Mouse (Mus musculus) stomach, embryonic 15.5 days (tissue): Measurements from ENCODE around the gene Angptl8. TPM values are rescaled to one million over a fixed set of nuclear protein-coding genes. Genes with fewer than 3 reads are reported as not detected.

Experiments
- ATAC-seq: fragments of 200-750 bp; cut with Nextera tagmentation; 2 replicates; pipeline ENCODE4 v1.8.0; 2017; ENCODE audit warnings: low read depth, moderate number of reproducible peaks, moderate TSS enrichment; ENCODE audit not compliant: insufficient read depth, low FRiP score
- H3K27ac ChIP-seq: fragments of 300-500 bp; sonication (generic); 2 replicates; pipeline ENCODE4 v1.5.1; 2015; ENCODE audit warnings: mild to moderate bottlenecking, inconsistent platforms
- H3K27me3 ChIP-seq: fragments of 300-500 bp; sonication (generic); replicated peaks from 2 replicates; pipeline ENCODE4 v1.6.1; 2015; ENCODE audit warnings: inconsistent platforms
- H3K36me3 ChIP-seq: fragments of 300-500 bp; sonication (generic); 2 replicates; pipeline ENCODE4 v1.6.1; 2015; ENCODE audit warnings: inconsistent platforms
- H3K4me1 ChIP-seq: fragments of 300-500 bp; sonication (generic); 2 replicates; pipeline ENCODE4 v1.6.1; 2015; ENCODE audit warnings: inconsistent platforms
- H3K4me2 ChIP-seq: fragments of 300-500 bp; sonication (generic); 2 replicates; pipeline ENCODE4 v1.6.1; 2015; ENCODE audit warnings: mild to moderate bottlenecking, inconsistent platforms
- H3K4me3 ChIP-seq: fragments of 300-500 bp; sonication (generic); replicated peaks from 2 replicates; pipeline ENCODE4 v1.5.1; 2015; ENCODE audit warnings: inconsistent platforms
- H3K9ac ChIP-seq: fragments of 300-500 bp; sonication (generic); 2 replicates; pipeline ENCODE4 v1.6.1; 2015; ENCODE audit warnings: inconsistent platforms
- H3K9me3 ChIP-seq: fragments of 300-500 bp; sonication (generic); 2 replicates; pipeline ENCODE4 v1.6.1; 2016; ENCODE audit warnings: inconsistent platforms
- WGBS: fragments of 180-500 bp; shearing (Covaris S2); methylation state at CpG from one replicate; pipeline ENCODE4 v1.1.7; 2015; 5-methylcytosine and 5-hydroxymethylcytosine counted together
- polyA plus RNA-seq: library from polyadenylated mRNA; unstranded; fragments of >200 nt; fragmentation: Nextera tagmentation; extraction: Ambion mirVana; gene quantifications from 2 replicates; pipeline ENCODE4 v1.2.1, GENCODE M21; 2015

The Angptl8 gene
- polyA plus RNA-seq, 1 experiment from 2014 or later: 8.1 TPM

DNA sequence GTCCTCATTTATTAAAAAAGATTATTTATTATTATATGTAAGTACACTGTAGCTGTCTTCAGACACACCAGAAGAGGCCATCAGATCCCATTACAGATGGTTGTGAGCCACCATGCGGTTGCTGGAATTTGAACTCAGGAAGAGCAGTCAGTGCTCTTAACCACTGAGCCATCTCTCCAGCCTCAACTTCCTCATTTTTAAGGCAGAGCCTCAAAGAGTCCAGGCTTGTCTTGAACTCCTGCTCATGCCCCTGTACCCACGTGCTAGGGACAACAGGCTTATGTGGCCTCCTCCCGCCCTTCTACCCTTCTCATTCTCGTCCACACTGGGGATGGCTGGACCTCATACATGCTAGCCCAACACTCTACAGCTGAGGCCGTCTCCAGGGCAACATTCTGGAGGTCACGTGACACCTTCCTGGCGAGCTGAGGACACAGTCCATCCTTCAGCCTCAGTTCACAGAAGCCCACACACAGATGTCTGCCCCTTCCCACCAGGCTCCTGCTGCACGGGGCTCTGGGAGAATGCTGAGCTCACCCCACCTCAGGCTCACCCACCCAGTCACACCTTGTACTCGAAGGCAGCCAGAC is 18.5 kb upstream of the Angptl8 start:
- H3K9me3 ChIP-seq: no peaks in the 10 kb centered on the region
- no peak overlapping the region for H3K4me2 ChIP-seq
- no peaks in the 10 kb centered on the region for H3K27me3 ChIP-seq
- H3K9ac ChIP-seq: no peak overlapping the region
- ATAC-seq: no peak
- WGBS: 64% methylated on average over 9 of the region's 9 CpGs
- no peak overlapping the region for H3K27ac ChIP-seq
- no peak overlapping the region for H3K4me3 ChIP-seq
- H3K4me1 ChIP-seq: no peaks in the 10 kb centered on the region
- peaks cover 52% of the 10 kb centered on the region for H3K36me3 ChIP-seq

DNA sequence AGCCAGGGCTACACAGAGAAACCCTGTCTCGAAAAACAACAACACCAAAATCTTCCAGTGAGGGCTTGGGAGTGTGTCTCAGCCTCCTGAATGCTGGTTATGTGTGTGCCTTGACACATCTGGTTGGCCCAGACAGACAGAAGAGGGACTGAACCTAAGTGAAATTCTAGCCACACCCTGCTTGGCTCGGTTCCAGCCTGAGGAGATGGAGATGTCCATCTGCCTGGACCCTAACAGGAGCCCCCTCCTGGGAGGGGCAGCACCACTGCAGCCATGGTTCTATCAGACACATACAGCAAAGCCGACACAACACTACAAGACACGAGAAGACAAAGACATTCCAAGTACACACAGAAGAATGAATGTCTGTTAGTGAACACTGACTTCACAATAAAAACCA is 17.2 kb upstream of the Angptl8 start:
- H3K4me1 ChIP-seq: no peaks in the 10 kb centered on the region
- no peak overlapping the region for H3K9ac ChIP-seq
- no peaks in the 10 kb centered on the region for H3K9me3 ChIP-seq
- H3K4me3 ChIP-seq: no peak overlapping the region
- peaks cover 49% of the 10 kb centered on the region for H3K36me3 ChIP-seq
- no peaks in the 10 kb centered on the region for H3K27me3 ChIP-seq
- H3K4me2 ChIP-seq: no peak overlapping the region
- 77% methylated on average over 4 of the region's 4 CpGs for WGBS
- no peak for ATAC-seq
- no peak overlapping the region for H3K27ac ChIP-seq

DNA sequence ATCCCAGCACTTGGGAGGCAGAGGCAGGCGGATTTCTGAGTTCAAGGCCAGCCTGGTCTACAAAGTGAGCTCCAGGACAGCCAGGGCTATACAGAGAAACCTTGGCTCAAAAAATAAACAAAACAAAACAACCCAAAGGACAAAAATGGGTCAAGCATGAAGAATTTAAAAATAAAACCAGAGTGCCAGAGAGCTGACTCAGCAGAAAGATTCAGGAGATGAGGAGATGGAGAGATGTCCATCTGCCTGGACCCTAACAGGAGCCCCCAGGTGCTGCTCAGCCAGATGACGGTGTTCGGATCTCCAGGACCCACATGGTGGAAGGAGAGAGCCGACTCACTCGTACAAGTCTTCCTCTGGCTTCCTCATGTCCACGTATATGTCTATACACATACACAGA is 16.7 kb upstream of the Angptl8 start:
- H3K27me3 ChIP-seq: no peaks in the 10 kb centered on the region
- H3K4me3 ChIP-seq: no peak overlapping the region
- H3K36me3 ChIP-seq: peaks cover 46% of the 10 kb centered on the region
- no peak for ATAC-seq
- no peak overlapping the region for H3K4me2 ChIP-seq
- H3K9me3 ChIP-seq: no peaks in the 10 kb centered on the region
- H3K27ac ChIP-seq: no peak overlapping the region
- H3K4me1 ChIP-seq: no peaks in the 10 kb centered on the region
- no peak overlapping the region for H3K9ac ChIP-seq
- WGBS: 92% methylated on average over 6 of the region's 6 CpGs

DNA sequence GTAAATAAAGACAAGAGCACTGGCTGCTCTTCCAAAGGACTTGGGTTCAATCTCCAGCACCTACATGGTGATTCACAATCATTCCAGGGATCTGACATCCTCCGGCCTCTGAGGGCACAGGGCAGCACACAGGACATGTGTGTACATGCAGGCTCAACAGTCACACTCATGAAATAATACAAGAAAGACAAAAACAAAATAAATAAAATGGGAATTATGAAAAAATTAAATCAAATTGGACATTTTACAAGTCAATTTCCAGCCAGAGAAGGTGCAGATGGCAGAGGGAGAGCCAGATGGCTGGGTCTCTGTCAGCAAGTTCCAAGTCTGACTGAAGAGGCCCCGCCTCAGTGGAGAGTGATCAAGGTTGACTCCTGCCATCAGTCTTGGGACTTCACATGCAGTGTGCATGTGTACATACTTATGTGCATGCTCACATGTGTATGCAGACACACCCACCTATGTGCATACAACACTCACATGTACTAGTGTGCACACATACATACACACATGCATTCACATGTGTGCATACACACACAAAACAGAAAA is 16.1 kb upstream of the Angptl8 start:
- H3K9me3 ChIP-seq: no peaks in the 10 kb centered on the region
- H3K9ac ChIP-seq: no peak overlapping the region
- no peaks in the 10 kb centered on the region for H3K4me1 ChIP-seq
- H3K36me3 ChIP-seq: peaks cover 45% of the 10 kb centered on the region
- H3K4me3 ChIP-seq: no peak overlapping the region
- no peak overlapping the region for H3K27ac ChIP-seq
- WGBS: 91% methylated on average over 2 of the region's 2 CpGs
- no peak for ATAC-seq
- no peaks in the 10 kb centered on the region for H3K27me3 ChIP-seq
- H3K4me2 ChIP-seq: no peak overlapping the region

DNA sequence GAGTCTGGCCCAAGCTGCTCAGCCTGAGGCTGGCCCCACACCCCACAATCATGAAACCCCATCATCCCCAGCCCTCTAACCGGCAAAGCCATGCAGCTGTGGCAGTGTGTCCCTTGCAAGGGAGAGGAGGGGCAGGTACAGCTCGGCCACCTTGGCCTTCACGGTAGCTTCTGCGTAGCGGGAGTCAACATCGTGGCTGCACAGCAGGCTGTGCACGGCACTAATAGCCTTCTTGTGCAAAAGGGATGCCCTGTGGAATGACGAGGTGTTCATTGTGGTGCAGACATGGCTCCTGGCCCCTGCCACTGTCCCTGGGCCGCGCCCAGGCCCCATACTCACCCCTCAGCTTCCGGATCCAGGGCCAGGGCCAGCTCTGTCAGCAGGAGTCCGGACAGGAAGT is 15.1 kb upstream of the Angptl8 start:
- no peak for ATAC-seq
- 88% methylated on average over 12 of the region's 12 CpGs for WGBS

DNA sequence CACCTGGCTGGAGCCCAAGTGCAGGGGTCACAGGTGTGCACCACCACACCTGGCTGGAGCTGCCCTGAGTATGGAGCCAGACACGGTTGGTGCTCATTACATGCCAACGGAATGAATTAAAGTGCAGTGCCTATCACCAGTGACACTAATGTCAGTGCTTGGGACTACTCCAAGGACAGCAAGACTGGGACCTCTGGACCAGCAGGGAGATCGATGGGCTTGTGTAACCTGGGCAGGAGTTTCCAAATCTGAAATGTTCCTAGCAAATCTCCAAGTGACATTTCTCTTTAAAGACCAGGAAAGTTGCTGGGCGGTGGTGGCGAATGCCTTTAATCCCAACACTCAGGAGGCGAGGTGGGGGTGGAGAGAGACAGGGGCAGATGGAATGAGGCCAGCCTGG is 12.6 kb upstream of the Angptl8 start:
- Histone ChIP-seq H3K9me3 (no peaks in the 10 kb centered on the region), H3K36me3 (peaks cover 25% of the 10 kb centered on the region), H3K4me2 (no peak overlapping the region), H3K27me3 (no peaks in the 10 kb centered on the region), H3K27ac (no peak overlapping the region), H3K9ac (no peak overlapping the region), H3K4me3 (no peak overlapping the region), H3K4me1 (no peaks in the 10 kb centered on the region)
- 82% methylated on average over 6 of the region's 6 CpGs for WGBS
- ATAC-seq: no peak

More for the DNA sequence above, 15.1 kb upstream of the Angptl8 start:
- no peak overlapping the region for H3K4me3 ChIP-seq
- H3K4me2 ChIP-seq: no peak overlapping the region
- H3K27ac ChIP-seq: no peak overlapping the region
- peaks cover 38% of the 10 kb centered on the region for H3K36me3 ChIP-seq
- no peak overlapping the region for H3K9ac ChIP-seq
- no peaks in the 10 kb centered on the region for H3K27me3 ChIP-seq
- no peaks in the 10 kb centered on the region for H3K9me3 ChIP-seq
- no peaks in the 10 kb centered on the region for H3K4me1 ChIP-seq

DNA sequence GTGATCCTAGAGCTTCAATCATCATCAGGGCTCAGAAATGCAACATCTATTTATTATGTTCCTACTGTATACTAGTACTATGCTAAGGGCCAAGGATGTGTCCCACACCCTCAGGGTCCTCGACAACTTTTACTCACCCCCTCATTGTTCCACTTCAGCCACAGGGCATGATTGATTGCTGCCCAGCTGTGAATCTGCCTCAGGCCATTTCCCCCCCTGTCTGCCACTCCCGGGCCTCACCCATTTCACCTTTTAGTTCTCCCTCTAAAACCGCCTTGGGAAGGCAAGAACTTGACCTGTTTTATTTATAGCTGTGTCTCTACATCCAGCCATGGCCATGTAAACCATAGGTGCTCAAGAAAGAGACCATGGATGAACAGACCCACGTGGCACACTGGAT is 11.4 kb upstream of the Angptl8 start:
- Histone ChIP-seq H3K4me2 (no peak overlapping the region), H3K27me3 (no peaks in the 10 kb centered on the region), H3K27ac (no peak overlapping the region), H3K9ac (no peak overlapping the region), H3K9me3 (no peaks in the 10 kb centered on the region), H3K4me3 (no peak overlapping the region), H3K36me3 (peaks cover 19% of the 10 kb centered on the region), H3K4me1 (no peaks in the 10 kb centered on the region)
- ATAC-seq: no peak
- 46% methylated on average over 4 of the region's 4 CpGs for WGBS

DNA sequence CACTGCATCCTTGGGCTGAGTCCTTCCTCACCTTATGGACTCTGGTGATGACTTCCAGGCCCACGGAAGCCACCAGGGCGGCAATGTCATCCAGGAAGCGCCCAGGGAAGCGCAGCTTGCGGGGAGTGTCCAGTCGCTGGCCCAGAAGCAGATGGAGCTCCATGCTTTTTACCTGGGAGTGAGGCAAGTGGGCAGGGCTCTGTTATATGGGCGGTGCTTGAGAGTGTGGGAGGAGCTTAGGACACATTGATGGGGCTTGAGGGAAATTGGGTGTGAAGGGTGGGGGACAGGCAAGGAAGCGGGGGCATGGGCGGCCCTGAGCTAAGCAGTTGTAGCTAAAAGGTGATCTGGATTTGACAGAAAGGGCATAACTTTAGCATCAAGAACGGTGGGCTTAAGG is 10.9 kb upstream of the Angptl8 start:
- 71% methylated on average over 10 of the region's 10 CpGs for WGBS
- no peak for ATAC-seq
- Histone ChIP-seq H3K27ac (no peak overlapping the region), H3K4me3 (no peak overlapping the region), H3K4me1 (no peaks in the 10 kb centered on the region), H3K9ac (no peak overlapping the region), H3K9me3 (no peaks in the 10 kb centered on the region), H3K27me3 (no peaks in the 10 kb centered on the region), H3K4me2 (no peak overlapping the region), H3K36me3 (peaks cover 21% of the 10 kb centered on the region)

DNA sequence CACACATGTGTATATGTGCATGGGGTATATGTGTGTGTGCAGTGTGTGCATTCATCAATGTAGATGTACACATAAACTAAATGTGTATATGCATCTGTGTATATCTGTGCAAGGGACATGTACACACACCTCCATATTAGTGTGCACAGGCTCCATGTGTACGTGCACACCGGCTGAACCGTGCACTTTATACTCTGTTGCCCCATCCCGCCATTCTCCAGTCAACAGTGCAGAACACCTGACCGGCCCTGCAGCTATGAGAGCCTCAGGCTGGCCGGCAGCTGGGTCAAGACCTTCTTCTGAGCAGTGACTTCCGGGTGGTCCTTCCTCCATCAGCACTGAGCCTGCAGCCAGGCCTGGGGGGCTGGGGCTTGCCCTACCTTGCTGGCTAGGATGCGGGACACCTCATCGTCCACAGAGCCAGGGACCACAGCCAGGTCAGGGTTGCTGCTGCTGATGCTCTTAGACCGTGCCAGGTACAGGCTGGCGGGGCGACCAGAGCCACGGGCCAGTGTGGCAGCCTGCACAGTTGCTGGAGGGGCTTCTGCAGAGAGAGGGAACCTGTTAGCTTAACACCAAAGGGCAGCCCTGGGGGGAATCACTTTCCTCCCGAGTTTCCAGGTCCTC is 5.4 kb upstream of the Angptl8 start:
- WGBS: 78% methylated on average over 14 of the region's 14 CpGs
- H3K27ac ChIP-seq: no peak overlapping the region
- H3K4me3 ChIP-seq: no peak overlapping the region
- H3K9ac ChIP-seq: no peak overlapping the region
- H3K9me3 ChIP-seq: no peaks in the 10 kb centered on the region
- H3K4me1 ChIP-seq: no peaks in the 10 kb centered on the region
- H3K36me3 ChIP-seq: peaks cover 23% of the 10 kb centered on the region
- H3K4me2 ChIP-seq: no peak overlapping the region
- no peak for ATAC-seq
- no peaks in the 10 kb centered on the region for H3K27me3 ChIP-seq

DNA sequence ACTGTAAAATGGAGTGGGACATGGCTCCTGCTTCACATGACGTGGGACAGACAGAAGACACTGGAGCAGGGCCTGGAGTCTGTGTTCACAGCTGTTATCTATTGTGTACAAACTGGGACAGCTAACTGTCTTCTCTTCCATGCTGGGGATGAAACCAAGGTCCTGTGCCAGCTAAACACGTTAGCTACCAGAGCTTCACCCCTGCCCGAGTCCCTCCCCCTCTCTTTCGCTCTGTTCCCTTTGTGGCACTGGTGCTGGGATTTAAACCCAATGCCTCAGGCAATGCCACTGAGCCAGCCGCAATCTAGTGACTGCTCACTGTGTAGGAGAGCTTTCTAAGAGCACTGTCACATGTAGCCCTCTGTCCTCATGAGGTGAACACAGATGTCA is 4.9 kb upstream of the Angptl8 start:
- Histone ChIP-seq H3K36me3 (peaks cover 24% of the 10 kb centered on the region), H3K4me1 (no peaks in the 10 kb centered on the region), H3K4me3 (no peak overlapping the region), H3K27ac (no peak overlapping the region), H3K27me3 (no peaks in the 10 kb centered on the region), H3K4me2 (no peak overlapping the region), H3K9me3 (no peaks in the 10 kb centered on the region), H3K9ac (no peak overlapping the region)
- ATAC-seq: no peak
- 77% methylated on average over 5 of the region's 5 CpGs for WGBS

DNA sequence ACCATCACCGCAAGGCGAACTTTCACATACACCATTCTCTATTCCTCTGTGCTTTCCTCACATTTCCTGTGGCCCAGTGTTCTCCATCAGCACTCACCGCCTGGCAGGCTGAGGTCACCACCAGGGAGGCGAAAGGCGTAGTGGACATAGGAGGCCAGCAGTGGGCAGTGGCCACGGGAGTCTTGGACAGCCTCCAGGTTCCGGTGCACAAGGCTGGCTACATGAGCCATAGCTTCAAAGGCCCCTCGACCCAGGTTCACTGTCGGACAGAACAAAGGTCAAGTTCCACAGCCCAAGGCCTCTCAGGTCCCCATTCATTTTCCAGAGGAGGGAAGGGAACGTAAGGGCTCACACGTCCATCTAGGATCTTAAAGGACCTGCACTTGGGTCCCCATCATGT is 4.4 kb upstream of the Angptl8 start:
- Histone ChIP-seq H3K4me3 (no peak overlapping the region), H3K27ac (no peak overlapping the region), H3K36me3 (peaks cover 29% of the 10 kb centered on the region), H3K4me1 (no peaks in the 10 kb centered on the region), H3K9me3 (no peaks in the 10 kb centered on the region), H3K27me3 (no peaks in the 10 kb centered on the region), H3K9ac (no peak overlapping the region), H3K4me2 (no peak overlapping the region)
- no peak for ATAC-seq
- WGBS: 85% methylated on average over 11 of the region's 11 CpGs

DNA sequence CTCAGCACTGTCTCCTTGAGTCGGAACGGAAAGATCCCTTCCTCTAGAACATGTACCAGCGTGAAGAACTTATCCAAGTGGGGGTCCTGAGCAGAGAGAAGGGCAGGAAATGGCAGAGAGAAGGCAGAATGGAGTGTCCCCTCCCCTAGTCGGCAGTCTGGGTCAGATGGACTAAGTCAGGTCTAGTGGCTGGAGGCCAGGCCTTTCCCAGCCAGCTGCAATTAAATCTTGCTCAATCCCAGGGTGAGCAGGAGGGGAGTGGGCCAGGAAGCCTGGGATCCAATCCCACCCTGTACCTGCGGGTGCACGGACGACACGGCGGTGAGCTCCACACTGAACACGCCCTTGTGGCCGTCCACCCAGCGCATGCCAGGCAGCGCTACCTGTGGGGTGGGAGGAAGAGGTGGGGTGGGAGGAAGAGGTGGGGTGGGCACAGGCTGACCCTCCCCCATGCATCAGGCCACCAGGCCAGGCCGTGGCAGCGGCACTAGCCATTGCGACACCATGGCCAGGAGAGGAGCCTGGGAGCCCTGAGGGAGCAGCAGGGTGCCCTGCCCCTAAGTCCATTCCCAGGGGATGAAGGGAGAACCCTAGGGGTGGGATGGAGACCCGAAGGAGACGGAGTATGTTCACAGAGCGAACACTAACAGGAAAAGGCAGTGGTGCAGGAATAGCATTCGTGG is 3.6 kb upstream of the Angptl8 start:
- H3K4me3 ChIP-seq: no peak overlapping the region
- no peaks in the 10 kb centered on the region for H3K9me3 ChIP-seq
- H3K4me1 ChIP-seq: no peaks in the 10 kb centered on the region
- no peak overlapping the region for H3K27ac ChIP-seq
- no peak overlapping the region for H3K9ac ChIP-seq
- H3K27me3 ChIP-seq: no peaks in the 10 kb centered on the region
- no peak overlapping the region for H3K4me2 ChIP-seq
- 87% methylated on average over 20 of the region's 20 CpGs for WGBS
- no peak for ATAC-seq
- peaks cover 29% of the 10 kb centered on the region for H3K36me3 ChIP-seq
